15 mouse cellular contexts compared by ENCODE assay signal in the genomic region with DNA sequence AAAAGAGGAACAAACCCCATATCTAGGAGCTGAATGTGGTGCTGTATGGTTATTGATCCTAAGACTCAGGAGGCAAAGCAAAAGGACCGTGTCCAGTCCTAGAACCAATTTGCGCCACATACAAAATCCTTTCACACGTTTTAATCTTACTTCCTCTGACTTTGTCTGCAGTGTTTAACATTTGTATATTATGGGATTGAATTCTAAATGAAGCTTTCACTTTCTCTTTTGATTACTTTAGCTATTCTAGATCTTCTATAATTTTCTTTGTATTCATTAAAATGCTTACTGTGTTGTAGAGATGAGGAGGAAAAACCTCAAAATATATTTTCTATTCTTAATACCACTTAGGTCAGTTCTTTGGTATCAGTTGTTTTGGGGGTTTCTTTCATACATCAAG.
"Had no signal": no experiment of that assay in that cellular context is flagged by ENCODE, and none has a peak within 500 bp of the region (broad histone marks: within the 10 kb centered on the region; RNA-seq: fewer than 3 reads in every experiment).

No protein-coding gene starts in this region.

- DNase-seq: kidney, adult 8-10 months; kidney, postnatal 14 days; kidney, postnatal 4 days; left cerebral cortex, postnatal 4 days; liver, postnatal 0 days; lung, embryonic 14.5 days; lung, postnatal 36 days; retina, postnatal 1 day; right cerebral cortex, postnatal 25 days; thymus, adult 18-20 months; thymus, postnatal 14 days; thymus, postnatal 4 days had no signal

- ATAC-seq: intestine, postnatal 0 days; liver, postnatal 0 days; lung, postnatal 0 days; midbrain, embryonic 15.5 days had no signal
